Mouse (Mus musculus): ENCODE results near the gene Daxx.
"Not testable (repeated sequence)": the region's sequence is repeated elsewhere in the genome, so short reads cannot be mapped to it uniquely, and the experiment has no call there.

DNA sequence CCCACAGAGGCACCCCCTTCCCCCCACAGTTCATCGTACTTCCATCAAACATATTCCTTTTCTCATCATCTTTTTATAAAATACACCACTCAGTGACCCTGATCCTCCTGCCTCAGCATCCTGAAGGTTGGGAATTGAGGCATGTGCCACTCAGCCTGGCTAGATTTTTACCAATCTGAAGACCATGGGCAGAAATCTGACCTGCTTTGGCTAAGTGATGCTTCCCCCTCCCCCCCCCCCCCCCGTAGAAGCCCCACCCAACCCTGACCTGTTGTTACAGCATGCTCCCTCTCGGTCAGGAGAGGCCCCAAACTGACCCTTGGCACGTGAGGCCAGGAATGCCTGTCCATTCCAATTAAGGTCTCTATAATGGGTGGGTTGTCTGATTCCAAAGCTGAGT is 4.4 kb upstream of the Daxx start, which contains the start of gene Platr17:
- not testable (repeated sequence) for TF ChIP-seq CTCF (IDR thresholded peaks at IDR 0.05; ENCODE audit: control insufficient read depth, insufficient read depth, insufficient read length); MAX (IDR thresholded peaks at IDR 0.05); MYOD1 (IDR thresholded peaks at IDR 0.05; ENCODE audit: control insufficient read depth, insufficient read length, low read depth); FOSL1 (IDR thresholded peaks at IDR 0.05; ENCODE audit: insufficient read depth, low read length, poor library complexity, severe bottlenecking); USF1 (IDR thresholded peaks at IDR 0.05; ENCODE audit: low read depth); CEBPB (IDR thresholded peaks at IDR 0.05; ENCODE audit: low read depth); MYOG (IDR thresholded peaks at IDR 0.05; ENCODE audit: control insufficient read depth, extremely low read depth, insufficient read length)
